Mouse (Mus musculus) CD4-positive, CD25-positive, alpha-beta regulatory T cell, adult 9 weeks (primary cell): ENCODE data around the gene Mogat2. TPM values are rescaled to one million over a fixed set of nuclear protein-coding genes. Genes with fewer than 3 reads are reported as not detected.

Source experiments
- polyA plus RNA-seq: library from polyadenylated mRNA; unstranded; fragments of 100-300 nt; shearing (Covaris generic); gene quantifications from one replicate; pipeline ENCODE4 v1.2.1, GENCODE M21; 2017

The Mogat2 gene
- polyA plus RNA-seq, result not detected

GRCm38 (mm10) chr7:99238417-99238816 lies at the start of gene Mogat2:
TSS of gene Mogat2 (minus strand) at chr7:99238619.

GRCm38 (mm10) chr7:99267251-99267896 lies 29.0 kb upstream of the Mogat2 start, which contains the start of gene Map6:
TSS of gene Map6 (plus strand) at chr7:99267447.

GRCm38 (mm10) chr7:99182432-99183172 lies 55.8 kb downstream of the Mogat2 start, which contains the start of gene Dgat2:
TSS of gene Dgat2 (minus strand) at chr7:99182719.

Other genes with a start within 250 kb of the Mogat2 start
- 12.3 TPM for gene Uvrag, start 97.5 kb downstream of the Mogat2 start, polyA plus RNA-seq
- gene Dgat2, start 55.9 kb downstream of the Mogat2 start, polyA plus RNA-seq, result 3.3 TPM
- 6.5 TPM for gene Map6, start 28.8 kb upstream of the Mogat2 start, polyA plus RNA-seq
- gene Serpinh1, start 114.6 kb upstream of the Mogat2 start, polyA plus RNA-seq, result not detected
- 21.7 TPM for gene Gdpd5, start 142.8 kb upstream of the Mogat2 start, polyA plus RNA-seq
- not detected for gene Klhl35, start 227.4 kb upstream of the Mogat2 start, polyA plus RNA-seq
- gene Rps3, start 245.1 kb upstream of the Mogat2 start, polyA plus RNA-seq, result 1,881 TPM